Mouse (Mus musculus) lung, adult 2 months (tissue): ENCODE data around the gene Slc39a9.

Source experiments
- CTCF ChIP-seq: fragments of 200-500 bp; IDR thresholded peaks from 2 replicates; pipeline ENCODE4 v1.5.1; 2011; ENCODE audit warnings: mild to moderate bottlenecking, low read length, control low read depth; ENCODE audit not compliant: insufficient read depth
- POLR2A ChIP-seq: fragments of 200-500 bp; IDR thresholded peaks from 2 replicates; pipeline ENCODE4 v1.6.1; 2011; ENCODE audit warnings: low read depth, mild to moderate bottlenecking, control low read depth, low read length, borderline replicate concordance; ENCODE audit errors: extremely low read depth

DNA sequence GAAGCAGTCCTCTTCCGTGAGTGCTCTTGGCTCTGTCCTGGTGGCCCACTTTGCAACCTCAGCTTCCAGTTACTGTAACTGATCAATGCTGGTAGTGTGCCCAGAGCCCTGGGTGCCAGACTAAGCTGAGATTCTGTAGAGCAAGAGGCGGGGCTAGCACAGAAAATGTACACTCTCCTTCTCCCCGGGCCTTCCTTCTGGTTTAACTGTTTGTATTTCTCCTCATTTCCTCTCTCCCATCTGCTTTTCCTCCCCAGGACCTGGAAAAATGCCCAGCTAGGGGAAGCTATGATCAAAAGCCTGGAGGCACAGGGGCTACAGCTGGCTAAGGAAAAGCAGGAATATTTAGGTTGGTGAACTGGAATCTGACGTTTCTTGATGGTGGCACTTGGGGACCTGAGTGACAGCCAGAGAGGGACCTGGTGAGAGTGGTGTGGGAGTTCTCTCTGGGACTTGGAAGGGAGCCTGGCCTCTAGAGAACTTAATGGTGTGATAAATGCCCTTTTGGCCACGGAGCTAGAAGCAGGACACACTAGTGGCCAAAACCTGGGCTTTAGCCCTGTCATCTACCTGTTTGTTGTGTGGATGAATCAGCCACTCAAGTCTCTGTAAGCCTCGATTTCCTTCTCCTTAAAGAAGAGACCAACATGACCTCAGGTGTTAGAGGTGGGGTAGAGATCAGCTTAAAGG lies 63.4 kb downstream of the Slc39a9 start:
- TF ChIP-seq POLR2A (no peak), CTCF (no peak)
